In genomic region chr17:88543417-88543782, GRCm38 (mm10) we compare ENCODE assay signal across 17 mouse cellular contexts. TPM values are rescaled to one million over a fixed set of nuclear protein-coding genes. Genes with fewer than 3 reads are reported as not detected.
DNase-seq lines count a peak whose midpoint lies in the region; ATAC-seq and TF ChIP-seq lines count a peak whose summit lies in the region.
"Had no signal": no experiment of that assay in that cellular context is flagged by ENCODE, and none has a peak within 500 bp of the region (broad histone marks: within the 10 kb centered on the region; RNA-seq: fewer than 3 reads in every experiment).

No protein-coding gene starts in this region.

- peak; percentile 16; the same call in 1 of the 2 replicates for ATAC-seq in forebrain, embryonic 13.5 days
- ATAC-seq in forebrain, embryonic 16.5 days: no peak
- peak; percentile 64 for ATAC-seq in intestine, postnatal 0 days
- peak; percentile 42 for ATAC-seq in megakaryocyte progenitor cell, adult 5-6 weeks (replicated peaks; ENCODE audit: poor library complexity)

- no peak for TF ChIP-seq CTCF in liver, adult 2 months (IDR thresholded peaks at IDR 0.05; ENCODE audit: low read depth, low read length)
- TF ChIP-seq CTCF in intestine, postnatal 0 days (IDR thresholded peaks at IDR 0.05; ENCODE audit: low read depth): no peak

- DNase-seq in liver, adult 2 months (ENCODE audit: extremely low read depth, low read depth, low spot score): no peak
- no peak for DNase-seq in liver
- DNase-seq in thymus, adult 18-20 months: no peak
- DNase-seq in ovary, adult 18-20 months (ENCODE audit: low spot score): no peak
- DNase-seq: cerebellum, adult 11 months; gastrocnemius, postnatal 36 days; lung, adult 18-20 months; right cerebral cortex, postnatal 14 days had no signal

- no peaks in the 10 kb centered on the region for H3K27me3 ChIP-seq in forebrain, embryonic 13.5 days
- H3K27me3 ChIP-seq in forebrain, embryonic 16.5 days (replicated peaks; ENCODE audit: control insufficient read depth, insufficient read depth, low read length): no peaks in the 10 kb centered on the region
- H3K27me3 ChIP-seq in liver, adult 2 months (ENCODE audit: control insufficient read depth, insufficient read depth, low read length): no peaks in the 10 kb centered on the region
- H3K27me3 ChIP-seq in intestine, postnatal 0 days (replicated peaks; ENCODE audit: control insufficient read depth, insufficient read depth, low read length): no peaks in the 10 kb centered on the region
- H3K27me3 ChIP-seq: embryonic facial prominence, embryonic 15.5 days; hindbrain, embryonic 15.5 days had no signal

- WGBS in forebrain, embryonic 13.5 days: 75% methylated on average over 3 of the region's 3 CpGs
- 84% methylated on average over 3 of the region's 3 CpGs for WGBS in forebrain, embryonic 16.5 days
- 33% methylated on average over 3 of the region's 3 CpGs for WGBS in liver, adult 2 months
- WGBS in intestine, postnatal 0 days: 42% methylated on average over 3 of the region's 3 CpGs

- TF ChIP-seq POLR2A in liver, adult 2 months (IDR thresholded peaks at IDR 0.05; ENCODE audit: extremely low read depth, insufficient read depth, low read length): no peak

- H3K79me2 ChIP-seq in liver, adult 2 months (ENCODE audit: control insufficient read depth, insufficient read depth, low read length): peaks cover 12% of the 10 kb centered on the region; the same call in 1 of the 2 replicates

- H3K4me1 ChIP-seq in forebrain, embryonic 13.5 days: peaks cover 4% of the 10 kb centered on the region; the same call in 1 of the 2 replicates
- no peaks in the 10 kb centered on the region for H3K4me1 ChIP-seq in forebrain, embryonic 16.5 days (replicated peaks; ENCODE audit: control insufficient read depth, insufficient read depth, low read length)
- H3K4me1 ChIP-seq in liver, adult 2 months (ENCODE audit: control insufficient read depth, insufficient read depth, low read length): peaks cover 8% of the 10 kb centered on the region
- H3K4me1 ChIP-seq in intestine, postnatal 0 days (replicated peaks; ENCODE audit: control insufficient read depth, insufficient read depth, low read length): 0 out of 2 replicates have a peak, but pooled peaks cover 2% of the 10 kb centered on the region
- H3K4me1 ChIP-seq: embryonic facial prominence, embryonic 15.5 days had no signal

- no peak overlapping the region for H3K9ac ChIP-seq in forebrain, embryonic 13.5 days
- no peak overlapping the region for H3K9ac ChIP-seq in forebrain, embryonic 16.5 days (replicated peaks; ENCODE audit: low read depth, low read length)
- no peak overlapping the region for H3K9ac ChIP-seq in liver, adult 2 months (ENCODE audit: low read depth, low read length)
- no peak overlapping the region for H3K9ac ChIP-seq in intestine, postnatal 0 days (ENCODE audit: low read depth, low read length)
- H3K9ac ChIP-seq: embryonic facial prominence, embryonic 15.5 days; hindbrain, embryonic 15.5 days had no signal

- no peaks in the 10 kb centered on the region for H3K9me3 ChIP-seq in forebrain, embryonic 13.5 days (replicated peaks)
- H3K9me3 ChIP-seq in forebrain, embryonic 16.5 days (ENCODE audit: control insufficient read depth, low read length): no peaks in the 10 kb centered on the region
- H3K9me3 ChIP-seq in intestine, postnatal 0 days (ENCODE audit: control insufficient read depth): no peaks in the 10 kb centered on the region
- H3K9me3 ChIP-seq: embryonic facial prominence, embryonic 15.5 days; G1E; hindbrain, embryonic 15.5 days had no signal

- no peak overlapping the region for H3K4me2 ChIP-seq in forebrain, embryonic 13.5 days
- no peak overlapping the region for H3K4me2 ChIP-seq in forebrain, embryonic 16.5 days (ENCODE audit: low read length)
- peak overlapping the region; percentile 18; the same call in 1 of the 2 replicates for H3K4me2 ChIP-seq in intestine, postnatal 0 days (replicated peaks; ENCODE audit: low read depth)
- H3K4me2 ChIP-seq: embryonic facial prominence, embryonic 15.5 days; hindbrain, embryonic 15.5 days had no signal

- H3K27ac ChIP-seq in forebrain, embryonic 13.5 days: no peak overlapping the region
- H3K27ac ChIP-seq in forebrain, embryonic 16.5 days (ENCODE audit: low read length): no peak overlapping the region
- H3K27ac ChIP-seq in liver, adult 2 months (replicated peaks; ENCODE audit: insufficient read depth, low read depth, low read length): peak overlapping the region; percentile 80
- H3K27ac ChIP-seq in intestine, postnatal 0 days (ENCODE audit: low read depth, low read length): peak overlapping the region; percentile 86
- H3K27ac ChIP-seq: embryonic facial prominence, embryonic 15.5 days; hindbrain, embryonic 15.5 days had no signal

- H3K36me3 ChIP-seq in forebrain, embryonic 13.5 days (ENCODE audit: poor library complexity, severe bottlenecking): peaks cover 34% of the 10 kb centered on the region
- peaks cover 5% of the 10 kb centered on the region; the same call in 1 of the 2 replicates for H3K36me3 ChIP-seq in forebrain, embryonic 16.5 days (ENCODE audit: control insufficient read depth, insufficient read depth)
- peaks cover 11% of the 10 kb centered on the region for H3K36me3 ChIP-seq in liver, adult 2 months (ENCODE audit: control insufficient read depth, insufficient read depth, low read length)
- H3K36me3 ChIP-seq in intestine, postnatal 0 days (ENCODE audit: control insufficient read depth, insufficient read depth): peaks cover 28% of the 10 kb centered on the region

- H3K4me3 ChIP-seq in forebrain, embryonic 13.5 days: no peak overlapping the region
- no peak overlapping the region for H3K4me3 ChIP-seq in forebrain, embryonic 16.5 days (replicated peaks; ENCODE audit: low read length)
- H3K4me3 ChIP-seq in liver, adult 2 months (ENCODE audit: insufficient read depth, low read depth, low read length): no peak overlapping the region
- H3K4me3 ChIP-seq in intestine, postnatal 0 days (ENCODE audit: low read depth, low read length): no peak overlapping the region
- H3K4me3 ChIP-seq: embryonic facial prominence, embryonic 15.5 days; hindbrain, embryonic 15.5 days; myocyte had no signal

RNA-seq across cellular contexts. Expression of gene Ppp1r21, which starts 13.5 kb away (rescaled TPM):
- 22.4 and 24.7 TPM in 2 replicates for polyA plus RNA-seq in forebrain, embryonic 13.5 days (2015; fragmentation: Nextera tagmentation; extraction: Ambion mirVana)
- polyA plus RNA-seq in forebrain, embryonic 16.5 days (2015; fragmentation: Nextera tagmentation; extraction: Ambion mirVana): 28.1 and 29.5 TPM in 2 replicates
- total RNA-seq in liver, adult 2 months (2014; rRNA removed): 17.9 and 21.7 TPM in 2 replicates
- 13.7 and 14.2 TPM in 2 replicates for polyA plus RNA-seq in liver, adult 2 months (2012; rRNA removed)
- 25.8 and 27.2 TPM in 2 replicates for polyA plus RNA-seq in intestine, postnatal 0 days (2015; fragmentation: Nextera tagmentation; extraction: Ambion mirVana)
- 75.6 and 77.2 TPM in 2 replicates for total RNA-seq in megakaryocyte progenitor cell, adult 5-6 weeks (2015)
- 83.1 and 85.8 TPM in 2 replicates for total RNA-seq in megakaryocyte progenitor cell, adult 5-6 weeks (2017)

RNA-seq across cellular contexts. Expression of gene Ston1, which starts 54.1 kb away (rescaled TPM):
- polyA plus RNA-seq in forebrain, embryonic 13.5 days (2015; fragmentation: Nextera tagmentation; extraction: Ambion mirVana): 2.4 and 3.2 TPM in 2 replicates
- 1.6 and 1.7 TPM in 2 replicates for polyA plus RNA-seq in forebrain, embryonic 16.5 days (2015; fragmentation: Nextera tagmentation; extraction: Ambion mirVana)
- 2.5 and 5.3 TPM in 2 replicates for total RNA-seq in liver, adult 2 months (2014; rRNA removed)
- polyA plus RNA-seq in liver, adult 2 months (2012; rRNA removed): 5.1 and 5.8 TPM in 2 replicates
- 3.7 and 3.9 TPM in 2 replicates for polyA plus RNA-seq in intestine, postnatal 0 days (2015; fragmentation: Nextera tagmentation; extraction: Ambion mirVana)
- total RNA-seq in megakaryocyte progenitor cell, adult 5-6 weeks (2015): not detected in 2 replicates
- total RNA-seq in megakaryocyte progenitor cell, adult 5-6 weeks (2017): not detected in 2 replicates
- total RNA-seq: common myeloid progenitor, adult 5-6 weeks had no signal

Comparison
In these comparisons a context has a peak if more than half of its experiments do, and no peak if none do; other contexts are left out.
1. H3K27ac ChIP-seq: peak in liver, adult 2 months (single experiment) and intestine, postnatal 0 days (single experiment); none in forebrain, embryonic 13.5 days (single experiment) and forebrain, embryonic 16.5 days (single experiment).